Mouse (Mus musculus): ENCODE results near the gene 1700029I15Rik. TPM values are rescaled to one million over a fixed set of nuclear protein-coding genes. Genes with fewer than 3 reads are reported as not detected.
"Not testable (repeated sequence)": the region's sequence is repeated elsewhere in the genome, so short reads cannot be mapped to it uniquely, and the experiment has no call there.

Gene 1700029I15Rik
- polyA plus RNA-seq, 1 experiment from 2014 or later: 4.0 TPM

DNA sequence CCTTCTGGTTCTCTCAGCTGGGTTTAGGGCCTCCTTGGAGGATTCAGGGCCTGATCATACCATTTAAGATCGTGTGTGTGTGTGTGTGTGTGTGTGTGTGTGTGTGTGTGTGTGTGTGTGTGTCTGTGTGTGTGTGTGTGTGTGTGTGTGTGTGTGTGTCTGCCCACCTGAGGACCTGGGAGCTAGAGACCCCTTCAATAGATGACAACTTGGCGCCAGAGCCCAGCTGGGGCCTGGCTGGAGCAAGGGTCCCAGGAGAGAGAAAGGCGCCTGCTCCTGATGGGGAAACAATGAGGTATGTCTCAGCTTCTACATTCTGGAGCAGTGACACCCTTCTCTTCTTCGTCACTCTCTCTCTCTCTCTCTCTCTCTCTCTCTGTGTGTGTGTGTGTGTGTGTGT is 17.5 kb downstream of the 1700029I15Rik start:
- not testable (repeated sequence) for H3K4me2 ChIP-seq; ATAC-seq (ENCODE audit: insufficient number of reproducible peaks, insufficient read depth, low FRiP score, low TSS enrichment, low read depth); H3K4me3 ChIP-seq; H3K9ac ChIP-seq; H3K9me3 ChIP-seq; H3K4me1 ChIP-seq; H3K27ac ChIP-seq
- WGBS: 73% methylated on average over 3 of the region's 4 CpGs
- Histone ChIP-seq H3K36me3 (peaks cover 15% of the 10 kb centered on the region), H3K27me3 (peaks cover 17% of the 10 kb centered on the region)

DNA sequence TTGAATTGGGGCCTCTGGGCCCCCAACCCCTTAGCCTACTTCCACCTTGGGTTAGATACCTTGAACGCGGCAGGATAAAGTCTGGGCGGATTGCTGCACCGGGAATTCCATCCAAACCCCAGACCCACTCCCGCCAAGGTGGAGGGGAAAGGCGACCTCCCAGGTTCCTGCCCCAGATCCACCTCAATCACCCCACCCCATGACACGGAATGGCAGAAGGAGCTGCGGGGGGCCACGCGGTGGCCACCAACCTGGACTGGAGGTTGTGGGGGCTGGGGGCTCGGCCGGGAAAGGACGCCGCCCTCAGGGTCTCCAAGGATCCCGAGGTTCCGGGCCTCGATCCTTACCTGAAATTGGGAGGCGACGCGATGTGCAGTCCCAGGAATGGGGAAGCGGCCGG is 18.3 kb downstream of the 1700029I15Rik start:
- H3K4me1 ChIP-seq: peaks cover 9% of the 10 kb centered on the region; the same call in 1 of the 2 replicates
- no peak overlapping the region for H3K27ac ChIP-seq
- H3K9ac ChIP-seq: peak overlapping the region; percentile 76
- peak overlapping the region; percentile 64 for H3K4me3 ChIP-seq
- 2% methylated on average over 22 of the region's 22 CpGs for WGBS
- peak overlapping the region; percentile 90 for H3K4me2 ChIP-seq
- H3K27me3 ChIP-seq: peaks cover 17% of the 10 kb centered on the region
- H3K9me3 ChIP-seq: no peaks in the 10 kb centered on the region
- peaks cover 23% of the 10 kb centered on the region for H3K36me3 ChIP-seq
- no peak for ATAC-seq (ENCODE audit: insufficient number of reproducible peaks, insufficient read depth, low FRiP score, low TSS enrichment, low read depth)

DNA sequence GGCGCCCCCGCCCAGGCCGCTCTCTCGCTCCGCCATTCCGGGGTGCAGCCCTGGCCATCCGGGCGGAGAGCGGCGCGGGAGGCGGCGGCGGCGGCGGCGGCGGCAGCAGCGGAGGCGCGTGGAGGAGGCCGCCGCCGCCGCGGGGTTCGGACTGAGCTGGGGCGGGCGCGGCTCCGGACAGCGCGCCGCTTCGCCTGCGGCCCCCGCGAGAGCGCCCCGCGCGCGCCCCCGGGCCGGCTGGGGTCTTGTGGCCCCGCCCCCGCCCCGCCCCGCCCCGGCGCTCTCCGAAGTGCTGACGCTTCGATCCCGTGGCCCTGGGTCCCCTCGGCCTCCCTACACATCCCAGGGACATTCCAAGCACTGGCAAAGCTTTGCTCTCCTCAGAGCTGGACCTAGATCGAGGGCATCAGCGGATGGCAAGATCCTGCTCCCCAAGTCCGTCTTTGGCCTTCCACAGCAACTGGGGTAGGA is 18.8 kb downstream of the 1700029I15Rik start, which contains the start of gene Mapk8ip1:
TSS of gene Mapk8ip1 (minus strand) at position 173 of the 471 bp plus-strand sequence.
- peak within 1 kb of the TSS; percentile 64 for H3K4me3 ChIP-seq
- 1% methylated on average over 40 of the region's 59 CpGs for WGBS
- H3K27ac ChIP-seq: no peak within 1 kb of the TSS
- 0 out of 2 replicates have a peak, but pooled peaks have one; percentile 60 for ATAC-seq (ENCODE audit: insufficient number of reproducible peaks, insufficient read depth, low FRiP score, low TSS enrichment, low read depth)
- H3K9me3 ChIP-seq: no peaks in the 10 kb centered on the region
- H3K9ac ChIP-seq: peak within 1 kb of the TSS; percentile 76
- peak within 1 kb of the TSS; percentile 90 for H3K4me2 ChIP-seq
- peaks cover 17% of the 10 kb centered on the region for H3K27me3 ChIP-seq
- H3K36me3 ChIP-seq: peaks cover 27% of the 10 kb centered on the region
- peaks cover 9% of the 10 kb centered on the region; the same call in 1 of the 2 replicates for H3K4me1 ChIP-seq

DNA sequence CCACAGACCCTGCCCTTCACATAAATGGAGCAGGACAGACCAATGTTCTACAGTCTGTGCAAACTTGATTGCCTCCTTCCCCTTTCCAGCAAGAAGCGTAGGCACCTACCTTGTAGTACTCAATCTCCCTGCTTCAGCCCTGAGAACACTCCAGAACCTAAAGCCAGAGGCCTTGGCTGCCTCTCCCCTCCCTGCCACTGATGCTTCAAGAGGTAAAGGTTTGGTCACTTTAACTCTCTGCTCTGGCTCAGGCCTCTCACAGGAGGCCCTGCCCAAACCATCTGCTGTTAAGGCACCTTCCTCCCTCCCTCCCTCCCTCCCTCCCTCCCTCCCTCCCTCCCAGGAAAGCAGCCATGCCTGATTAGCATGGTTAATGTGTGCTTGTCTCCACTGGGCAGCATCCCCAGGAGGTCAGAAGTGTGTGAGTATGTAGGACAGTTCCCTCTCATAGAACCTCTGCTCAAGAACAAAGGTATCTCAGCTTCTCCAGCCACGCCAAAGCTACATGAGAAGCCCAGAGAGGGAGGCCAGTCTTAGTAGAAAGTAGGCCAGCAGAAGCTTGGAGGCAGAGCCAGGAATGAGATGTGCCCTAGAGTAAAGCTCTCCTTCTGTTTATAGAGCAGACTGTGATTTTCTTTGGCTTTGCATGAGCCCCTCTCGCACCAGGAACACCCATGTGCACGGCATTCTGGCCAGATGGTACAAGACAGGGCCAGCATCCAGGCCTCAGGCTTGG is 20.4 kb downstream of the 1700029I15Rik start:
- Histone ChIP-seq H3K9me3 (no peaks in the 10 kb centered on the region), H3K9ac (no peak overlapping the region), H3K4me2 (no peak overlapping the region), H3K27ac (no peak overlapping the region), H3K4me3 (no peak overlapping the region), H3K4me1 (peaks cover 9% of the 10 kb centered on the region; the same call in 1 of the 2 replicates), H3K27me3 (peaks cover 17% of the 10 kb centered on the region), H3K36me3 (peaks cover 42% of the 10 kb centered on the region)
- WGBS: 74% methylated on average over 4 of the region's 4 CpGs
- ATAC-seq (ENCODE audit: insufficient number of reproducible peaks, insufficient read depth, low FRiP score, low TSS enrichment, low read depth): no peak

DNA sequence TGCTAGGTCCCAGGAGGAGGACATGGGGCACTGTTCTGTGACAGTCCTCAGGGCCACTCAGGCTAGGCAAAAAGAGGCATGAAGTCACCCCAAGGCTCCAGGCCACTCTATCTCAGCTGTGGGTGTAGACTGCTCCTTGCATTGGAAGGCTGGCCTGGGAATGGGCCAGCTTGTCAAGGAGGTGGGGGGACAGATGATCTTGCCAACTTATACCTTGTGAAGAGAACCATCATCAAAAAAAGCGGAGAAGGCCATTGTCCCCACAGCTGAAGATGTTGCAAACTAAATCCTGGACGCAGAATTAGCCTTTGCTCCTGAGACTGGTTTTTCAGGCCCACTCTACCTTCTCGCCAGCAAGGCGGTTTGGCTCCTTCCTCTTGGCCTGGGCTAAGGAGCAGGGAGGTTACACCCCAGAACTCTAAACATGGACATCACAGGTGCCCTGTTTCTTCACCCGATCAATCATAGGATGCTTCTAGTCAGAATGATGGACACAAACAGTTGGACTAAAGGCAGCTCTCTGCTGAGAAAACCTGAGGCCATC is 21.5 kb downstream of the 1700029I15Rik start:
- no peak overlapping the region for H3K4me3 ChIP-seq
- H3K36me3 ChIP-seq: peaks cover 53% of the 10 kb centered on the region
- ATAC-seq (ENCODE audit: insufficient number of reproducible peaks, insufficient read depth, low FRiP score, low TSS enrichment, low read depth): no peak
- H3K27me3 ChIP-seq: peaks cover 17% of the 10 kb centered on the region
- H3K9me3 ChIP-seq: no peaks in the 10 kb centered on the region
- H3K4me2 ChIP-seq: no peak overlapping the region
- WGBS: 91% methylated on average over 5 of the region's 5 CpGs
- H3K27ac ChIP-seq: no peak overlapping the region
- H3K9ac ChIP-seq: no peak overlapping the region
- peaks cover 9% of the 10 kb centered on the region; the same call in 1 of the 2 replicates for H3K4me1 ChIP-seq

DNA sequence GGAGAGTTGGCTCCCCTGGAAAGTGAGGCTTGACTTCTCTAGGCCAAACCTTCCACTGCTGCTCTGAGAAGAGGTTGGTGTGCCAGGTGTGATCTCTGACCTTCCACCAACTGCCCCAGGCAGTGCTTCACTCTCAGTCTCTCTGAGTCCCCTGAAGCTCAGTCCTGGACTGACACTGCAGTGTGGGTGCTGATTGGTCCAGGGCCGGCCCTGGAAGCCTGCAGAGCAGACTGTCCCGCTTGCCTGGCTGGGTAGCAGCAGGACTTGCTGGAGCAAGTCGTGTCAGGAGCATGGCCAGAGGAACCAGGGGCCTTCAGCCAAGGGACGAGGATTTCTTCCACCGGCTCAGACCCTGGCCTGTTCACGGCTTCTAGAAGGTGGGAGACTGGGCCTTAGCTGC is 22.4 kb downstream of the 1700029I15Rik start:
- H3K36me3 ChIP-seq: peaks cover 61% of the 10 kb centered on the region
- no peak for ATAC-seq (ENCODE audit: insufficient number of reproducible peaks, insufficient read depth, low FRiP score, low TSS enrichment, low read depth)
- H3K9me3 ChIP-seq: no peaks in the 10 kb centered on the region
- H3K4me2 ChIP-seq: no peak overlapping the region
- WGBS: 66% methylated on average over 6 of the region's 6 CpGs
- no peak overlapping the region for H3K27ac ChIP-seq
- no peak overlapping the region for H3K4me3 ChIP-seq
- peaks cover 9% of the 10 kb centered on the region; the same call in 1 of the 2 replicates for H3K4me1 ChIP-seq
- H3K9ac ChIP-seq: no peak overlapping the region
- H3K27me3 ChIP-seq: peaks cover 14% of the 10 kb centered on the region

DNA sequence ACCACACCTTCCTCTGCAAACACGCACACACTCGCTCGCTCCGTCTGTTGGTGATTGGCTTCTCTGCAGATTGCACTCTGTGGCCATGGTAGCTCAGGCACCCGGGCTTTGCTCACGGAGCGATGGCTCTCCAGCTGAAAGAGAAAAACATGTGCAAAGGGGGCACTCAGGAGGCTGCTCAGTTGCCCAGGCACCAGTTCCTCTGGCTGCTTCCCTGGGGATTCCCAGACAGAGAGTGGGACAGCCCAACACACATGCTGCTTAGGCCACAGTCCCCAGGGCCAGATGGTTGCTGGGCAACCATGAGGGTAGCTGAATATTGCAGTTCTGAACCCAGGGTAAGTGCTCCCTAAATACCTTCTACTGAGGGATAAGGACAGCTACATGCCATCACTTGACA is 23.3 kb downstream of the 1700029I15Rik start:
- no peak for ATAC-seq (ENCODE audit: insufficient number of reproducible peaks, insufficient read depth, low FRiP score, low TSS enrichment, low read depth)
- Histone ChIP-seq H3K36me3 (peaks cover 71% of the 10 kb centered on the region), H3K9me3 (no peaks in the 10 kb centered on the region), H3K4me1 (peaks cover 7% of the 10 kb centered on the region; the same call in 1 of the 2 replicates), H3K4me2 (no peak overlapping the region), H3K9ac (no peak overlapping the region), H3K4me3 (no peak overlapping the region), H3K27ac (no peak overlapping the region), H3K27me3 (peaks cover 9% of the 10 kb centered on the region)
- WGBS: 89% methylated on average over 7 of the region's 7 CpGs

DNA sequence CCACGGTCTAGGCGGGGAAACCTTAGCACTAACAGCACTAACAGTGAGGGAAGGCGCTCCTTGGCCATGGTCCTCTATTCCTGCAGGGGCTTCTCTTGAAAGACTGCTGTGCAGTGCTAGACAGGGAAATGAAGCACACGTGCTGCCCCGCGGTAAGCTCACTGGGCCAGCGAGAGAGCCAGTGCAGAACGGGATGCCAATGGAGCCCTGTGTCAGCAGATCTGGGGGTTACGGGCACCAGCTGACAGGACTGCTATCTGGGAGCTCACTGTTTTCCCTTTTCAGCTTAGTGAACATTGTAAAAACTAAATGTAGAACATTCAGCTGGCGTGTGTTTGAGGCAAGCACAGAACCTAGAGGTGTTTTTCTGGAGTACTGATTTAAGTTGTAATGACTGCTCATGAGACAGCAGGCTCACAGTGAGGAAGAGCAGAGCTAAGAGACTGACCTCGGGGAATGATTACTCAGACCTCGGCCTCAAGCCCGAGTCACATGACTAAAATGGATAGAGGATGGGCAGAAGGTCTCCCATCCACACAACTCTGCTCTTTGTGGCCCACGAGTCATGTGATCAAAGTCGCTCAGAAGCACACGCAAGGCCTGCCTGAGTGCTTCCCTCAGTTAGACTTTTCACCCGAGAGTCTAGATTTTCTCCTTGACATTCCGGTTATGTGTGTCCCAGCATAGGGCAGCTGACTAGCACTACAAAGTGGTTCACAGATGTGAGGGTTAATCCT is 26.1 kb downstream of the 1700029I15Rik start:
- Histone ChIP-seq H3K9me3 (no peaks in the 10 kb centered on the region), H3K4me2 (no peak overlapping the region), H3K4me3 (no peak overlapping the region), H3K27ac (no peak overlapping the region), H3K9ac (no peak overlapping the region), H3K27me3 (no peaks in the 10 kb centered on the region), H3K4me1 (no peaks in the 10 kb centered on the region), H3K36me3 (peaks cover 96% of the 10 kb centered on the region)
- WGBS: 92% methylated on average over 18 of the region's 18 CpGs
- no peak for ATAC-seq (ENCODE audit: insufficient number of reproducible peaks, insufficient read depth, low FRiP score, low TSS enrichment, low read depth)

DNA sequence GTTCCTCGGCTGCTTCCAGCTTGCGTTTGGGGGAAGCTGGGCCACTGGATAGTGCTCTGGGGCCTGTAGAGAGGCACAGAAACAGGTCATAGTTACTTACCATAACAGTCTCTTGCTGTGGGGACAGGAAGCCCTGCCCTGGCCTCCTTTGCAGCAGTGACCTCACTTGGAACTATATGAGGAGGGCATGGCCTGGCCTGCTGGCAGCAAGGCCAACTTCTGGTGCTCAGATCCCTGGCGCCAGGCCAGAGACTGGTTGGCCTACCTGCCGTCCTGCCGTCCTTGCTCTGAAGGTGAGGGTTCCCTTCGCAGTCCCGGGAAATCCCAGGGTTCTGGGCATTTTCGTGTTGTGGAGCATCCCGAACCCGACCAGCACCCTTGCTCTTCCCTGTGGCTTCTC is 29.4 kb downstream of the 1700029I15Rik start:
- 92% methylated on average over 10 of the region's 10 CpGs for WGBS
- Histone ChIP-seq H3K27me3 (no peaks in the 10 kb centered on the region), H3K9ac (no peak overlapping the region), H3K4me2 (no peak overlapping the region), H3K36me3 (peaks cover 98% of the 10 kb centered on the region), H3K4me1 (no peaks in the 10 kb centered on the region), H3K4me3 (no peak overlapping the region), H3K9me3 (no peaks in the 10 kb centered on the region), H3K27ac (no peak overlapping the region)
- ATAC-seq (ENCODE audit: insufficient number of reproducible peaks, insufficient read depth, low FRiP score, low TSS enrichment, low read depth): no peak

DNA sequence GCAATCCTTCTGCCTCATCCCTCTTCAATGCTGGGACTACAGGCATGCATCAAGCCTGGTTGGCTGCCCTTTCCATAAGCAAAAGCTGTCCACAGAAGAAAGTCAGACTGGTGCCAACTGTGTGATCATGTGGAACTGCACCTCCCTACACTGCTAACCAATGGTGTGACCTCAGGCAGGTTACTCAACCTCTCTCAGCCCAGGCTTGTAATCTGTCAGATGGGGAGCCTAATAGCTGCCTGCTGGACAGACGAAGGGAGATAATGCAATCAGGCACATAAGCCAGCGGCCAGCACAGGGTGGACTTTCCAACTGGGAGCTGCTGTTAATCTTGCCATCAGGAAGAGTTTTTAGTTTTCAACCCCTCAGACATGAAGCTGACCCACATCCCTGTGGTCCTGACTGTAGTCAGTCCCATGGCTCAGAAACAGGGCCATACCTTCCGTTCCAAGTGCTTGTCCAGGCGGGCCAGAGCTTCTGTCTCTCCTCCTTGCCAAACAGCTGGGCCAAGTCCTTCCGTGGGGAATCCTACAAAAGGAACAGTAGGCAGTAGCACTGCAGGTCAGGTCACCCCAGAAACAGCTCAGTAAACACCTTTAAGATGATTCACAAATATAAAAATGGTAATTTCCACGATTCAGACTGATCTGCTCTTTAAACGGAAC is 39.5 kb downstream of the 1700029I15Rik start:
- Histone ChIP-seq H3K27ac (no peak overlapping the region), H3K9ac (no peak overlapping the region), H3K4me3 (no peak overlapping the region), H3K4me1 (peaks cover 21% of the 10 kb centered on the region; the same call in 1 of the 2 replicates), H3K36me3 (peaks cover 91% of the 10 kb centered on the region), H3K27me3 (no peaks in the 10 kb centered on the region), H3K9me3 (no peaks in the 10 kb centered on the region), H3K4me2 (no peak overlapping the region)
- 86% methylated on average over 7 of the region's 7 CpGs for WGBS
- ATAC-seq (ENCODE audit: insufficient number of reproducible peaks, insufficient read depth, low FRiP score, low TSS enrichment, low read depth): no peak
